Mouse (Mus musculus) megakaryocyte, embryonic 14.5 days (primary cell): ENCODE data around the gene C1ra.

Source experiments
- FLI1 ChIP-seq: IDR thresholded peaks from 2 replicates; pipeline ENCODE4 v1.6.1; 2012; ENCODE audit warnings: low read length, inconsistent platforms, mixed read lengths
- GATA1 ChIP-seq: IDR thresholded peaks from 3 replicates; pipeline ENCODE4 v1.6.1; 2012; ENCODE audit warnings: mixed read lengths, low read length, inconsistent platforms, borderline replicate concordance

GRCm38 (mm10) chr6:124531077-124531476 is 18.9 kb downstream of the C1ra start:
- TF ChIP-seq FLI1 (no peak), GATA1 (no peak)
